In the genomic region with DNA sequence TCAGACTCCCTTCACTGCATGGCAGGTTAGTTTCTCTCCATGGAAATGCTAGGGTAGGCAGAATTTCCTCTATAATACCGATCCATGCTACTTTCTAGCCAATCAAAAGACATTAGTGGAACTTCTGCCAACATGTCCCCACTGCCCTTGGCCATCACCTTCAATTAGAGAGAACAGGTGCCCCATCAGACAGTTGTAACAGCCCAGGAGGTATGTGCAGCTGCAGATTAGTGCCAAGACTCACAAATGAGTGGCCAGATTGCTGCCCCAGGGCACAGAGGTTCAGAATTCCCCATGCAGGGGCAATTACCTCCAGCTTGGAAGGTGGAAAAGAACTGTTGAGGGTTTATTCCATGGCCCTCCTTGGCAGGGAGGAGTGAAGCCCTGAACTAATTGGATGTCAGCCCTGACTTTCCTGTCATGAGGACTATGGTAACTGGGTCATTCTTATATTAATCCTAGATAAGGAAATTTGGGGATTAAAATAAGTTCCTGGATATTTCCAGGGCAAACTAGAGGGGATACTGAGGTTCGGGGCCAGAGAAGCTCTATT, we compare ENCODE assay signal across 31 mouse cellular contexts.
A peak's percentile ranks its signal among the peaks of the same experiment; 100 is the strongest.
DNase-seq lines count a peak whose midpoint lies in the region; ATAC-seq and TF ChIP-seq lines count a peak whose summit lies in the region.
"Had no signal": no experiment of that assay in that cellular context is flagged by ENCODE, and none has a peak within 500 bp of the region (broad histone marks: within the 10 kb centered on the region; RNA-seq: fewer than 3 reads in every experiment).

No protein-coding gene starts in this region.

- no peak overlapping the region for H3K27ac ChIP-seq in limb, embryonic 13.5 days
- H3K27ac ChIP-seq: embryonic facial prominence, embryonic 12.5 days; hindbrain, postnatal 0 days; intestine, embryonic 15.5 days; liver, embryonic 14.5 days; macrophage; neural tube, embryonic 13.5 days; stomach, embryonic 15.5 days had no signal

- no peaks in the 10 kb centered on the region for H3K9me3 ChIP-seq in limb, embryonic 13.5 days
- H3K9me3 ChIP-seq: embryonic facial prominence, embryonic 12.5 days; intestine, embryonic 15.5 days; neural tube, embryonic 13.5 days; stomach, embryonic 15.5 days had no signal

- peak; percentile 7 for DNase-seq in kidney, postnatal 10 days
- DNase-seq in kidney, adult 18-20 months: no peak
- peak; percentile 38 for DNase-seq in Muller cell, postnatal 12 days (ENCODE audit: inconsistent ontology term)
- DNase-seq in brain, embryonic 14.5 days (ENCODE audit: low read depth): peak; percentile 50
- no peak for DNase-seq in cerebellum, postnatal 4 days (ENCODE audit: low spot score in 2 of 2)
- DNase-seq in thymus, adult 18-20 months: no peak
- DNase-seq: adrenal gland, adult 8-10 months; B cell, adult 2 months; cerebellum, adult 8-10 months; cerebellum, postnatal 25 days; embryo, embryonic 11 days; heart, postnatal 14 days; layer of hippocampus, postnatal 36 days; left cerebral cortex, postnatal 4 days; liver; lung, adult 2 months; lung, postnatal 10 days; right cerebral cortex, postnatal 14 days; thymus, postnatal 14 days had no signal

- no peaks in the 10 kb centered on the region for H3K36me3 ChIP-seq in limb, embryonic 13.5 days
- H3K36me3 ChIP-seq: embryonic facial prominence, embryonic 12.5 days; intestine, embryonic 15.5 days; neural tube, embryonic 13.5 days; stomach, embryonic 15.5 days had no signal

- H3K4me3 ChIP-seq in limb, embryonic 13.5 days: no peak overlapping the region
- H3K4me3 ChIP-seq: embryonic facial prominence, embryonic 12.5 days; intestine, embryonic 15.5 days; myocyte; neural tube, embryonic 13.5 days; stomach, embryonic 15.5 days had no signal

- 67% methylated on average over 2 of the region's 2 CpGs for WGBS in limb, embryonic 13.5 days

- H3K9ac ChIP-seq in limb, embryonic 13.5 days: no peak overlapping the region
- H3K9ac ChIP-seq: embryonic facial prominence, embryonic 12.5 days; intestine, embryonic 15.5 days; liver, embryonic 14.5 days; neural tube, embryonic 13.5 days; stomach, embryonic 15.5 days had no signal

- H3K4me2 ChIP-seq in limb, embryonic 13.5 days (replicated peaks): no peak overlapping the region
- H3K4me2 ChIP-seq: embryonic facial prominence, embryonic 12.5 days; intestine, embryonic 15.5 days; neural tube, embryonic 13.5 days; stomach, embryonic 15.5 days had no signal

- peaks cover 12% of the 10 kb centered on the region; the same call in 1 of the 2 replicates for H3K4me1 ChIP-seq in limb, embryonic 13.5 days
- H3K4me1 ChIP-seq: embryonic facial prominence, embryonic 12.5 days; intestine, embryonic 15.5 days; stomach, embryonic 15.5 days had no signal

- no peaks in the 10 kb centered on the region; the same call in 1 of the 2 replicates for H3K27me3 ChIP-seq in limb, embryonic 13.5 days
- H3K27me3 ChIP-seq: embryonic facial prominence, embryonic 12.5 days; intestine, embryonic 15.5 days; neural tube, embryonic 13.5 days; stomach, embryonic 15.5 days had no signal

- peak; percentile 57 for ATAC-seq in limb, embryonic 13.5 days (ENCODE audit: low FRiP score, low read depth)
- no peak for ATAC-seq in megakaryocyte progenitor cell, adult 5-6 weeks (replicated peaks; ENCODE audit: poor library complexity)
- ATAC-seq: activated CD4-positive, CD25-positive, alpha-beta regulatory T cell, adult 4 months; forebrain, embryonic 16.5 days; hindbrain, postnatal 0 days; intestine, embryonic 15.5 days had no signal

- TF ChIP-seq CTCF in brain, embryonic 14.5 days (IDR thresholded peaks at IDR 0.05; ENCODE audit: borderline replicate concordance, extremely low read depth, insufficient read depth, insufficient read length): no peak

- TF ChIP-seq POLR2A in brain, embryonic 14.5 days (IDR thresholded peaks at IDR 0.05; ENCODE audit: borderline replicate concordance, extremely low read depth, insufficient read depth, insufficient read length, poor library complexity, severe bottlenecking): no peak

Comparison
In these comparisons a context has a peak if more than half of its experiments do, and no peak if none do; other contexts are left out.
1. DNase-seq: peak in kidney, postnatal 10 days (single experiment), Muller cell, postnatal 12 days (single experiment) and brain, embryonic 14.5 days (single experiment); none in kidney, adult 18-20 months (single experiment), cerebellum, postnatal 4 days (0 of 2) and thymus, adult 18-20 months (0 of 2).